Mouse (Mus musculus): ENCODE data around the gene Nolc1. TPM values are rescaled to one million over a fixed set of nuclear protein-coding genes. Genes with fewer than 3 reads are reported as not detected.

Nolc1 gene
- polyA plus RNA-seq, 1 experiment from 2014 or later: 56.3 TPM

DNA sequence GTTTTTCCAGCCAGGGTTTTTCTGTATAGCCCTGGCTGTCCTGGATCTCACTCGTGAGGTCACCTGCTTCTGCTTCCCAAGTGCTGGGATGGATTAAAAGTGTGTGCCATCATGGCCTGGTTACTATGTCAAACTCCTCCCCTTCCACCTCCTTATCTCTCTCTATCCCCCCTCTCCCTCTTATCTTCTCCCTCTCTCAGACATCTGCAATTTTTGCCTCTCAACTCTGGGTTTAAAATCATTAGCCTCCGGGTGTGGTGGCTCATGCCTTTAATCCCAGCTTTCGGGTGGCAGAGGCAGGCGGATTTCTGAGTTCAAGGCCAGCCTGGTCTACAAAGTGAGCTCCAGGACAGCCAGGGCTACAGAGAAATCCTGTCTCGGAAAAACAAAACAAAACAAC lies 1.4 kb upstream of the Nolc1 start:
- no peak for ATAC-seq
- no peak overlapping the region for H3K4me2 ChIP-seq (ENCODE audit: low read length)
- H3K27ac ChIP-seq (ENCODE audit: low read depth, low read length): no peak overlapping the region
- H3K4me1 ChIP-seq (ENCODE audit: control insufficient read depth, insufficient read depth, low read depth, low read length): peaks cover 17% of the 10 kb centered on the region
- 91% methylated on average over 5 of the region's 5 CpGs for WGBS
- peaks cover 9% of the 10 kb centered on the region for H3K36me3 ChIP-seq (ENCODE audit: control insufficient read depth, insufficient read depth, low read length)
- H3K9ac ChIP-seq (ENCODE audit: low read depth, low read length): no peak overlapping the region
- H3K4me3 ChIP-seq (ENCODE audit: low read length): no peak overlapping the region
- no peaks in the 10 kb centered on the region for H3K9me3 ChIP-seq (ENCODE audit: control insufficient read depth, low read length)
- no peaks in the 10 kb centered on the region for H3K27me3 ChIP-seq (replicated peaks; ENCODE audit: control insufficient read depth, insufficient read depth, low read length)

DNA sequence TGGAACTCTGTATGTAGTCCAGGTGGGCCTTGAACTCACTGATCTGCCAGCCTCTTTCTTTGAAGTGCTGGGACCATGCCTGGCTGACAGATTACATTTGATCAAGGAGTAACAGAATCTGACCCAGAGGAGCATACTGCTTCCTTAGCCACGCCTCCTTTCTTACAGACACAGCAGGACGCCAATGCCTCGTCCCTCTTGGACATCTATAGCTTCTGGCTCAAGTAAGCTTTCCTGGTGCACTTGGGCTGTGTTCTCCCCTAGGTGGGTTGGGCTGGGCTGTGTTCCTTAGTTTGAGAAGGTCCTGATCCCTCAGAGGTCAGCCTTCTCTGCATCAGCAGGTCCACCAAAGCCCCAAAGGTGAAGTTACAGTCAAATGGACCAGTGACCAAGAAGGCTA lies 2.9 kb downstream of the Nolc1 start:
- Histone ChIP-seq H3K4me3 (ENCODE audit: low read length) (no peak overlapping the region), H3K9me3 (ENCODE audit: control insufficient read depth, low read length) (no peaks in the 10 kb centered on the region), H3K27me3 (replicated peaks; ENCODE audit: control insufficient read depth, insufficient read depth, low read length) (no peaks in the 10 kb centered on the region), H3K27ac (ENCODE audit: low read depth, low read length) (no peak overlapping the region), H3K4me1 (ENCODE audit: control insufficient read depth, insufficient read depth, low read depth, low read length) (peaks cover 17% of the 10 kb centered on the region), H3K36me3 (ENCODE audit: control insufficient read depth, insufficient read depth, low read length) (peaks cover 31% of the 10 kb centered on the region), H3K4me2 (ENCODE audit: low read length) (no peak overlapping the region), H3K9ac (ENCODE audit: low read depth, low read length) (no peak overlapping the region)
- no peak for ATAC-seq
- WGBS: 66% methylated on average over 3 of the region's 3 CpGs

DNA sequence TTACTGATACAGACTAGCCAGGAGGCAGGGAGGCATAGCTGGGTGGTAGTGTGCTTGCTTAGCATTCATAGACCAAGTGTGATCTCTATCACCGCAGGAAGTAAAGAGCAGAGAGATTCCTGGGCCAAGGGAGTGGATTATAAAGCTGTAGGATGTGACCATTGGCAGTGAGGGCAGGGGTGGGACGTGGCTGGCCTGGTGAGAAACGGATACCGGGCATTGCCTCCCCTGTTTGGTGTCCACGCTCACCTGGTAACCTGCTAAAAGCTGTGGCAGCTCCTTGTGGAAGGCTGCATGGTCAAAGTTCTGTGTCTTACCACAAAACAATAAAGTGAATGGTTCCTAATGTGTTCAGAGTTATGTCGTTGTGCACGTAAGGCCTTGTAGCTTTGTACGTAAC lies 9.5 kb downstream of the Nolc1 start:
- no peak overlapping the region for H3K4me3 ChIP-seq (ENCODE audit: low read length)
- no peak overlapping the region for H3K9ac ChIP-seq (ENCODE audit: low read depth, low read length)
- peaks cover 43% of the 10 kb centered on the region for H3K36me3 ChIP-seq (ENCODE audit: control insufficient read depth, insufficient read depth, low read length)
- no peak overlapping the region for H3K4me2 ChIP-seq (ENCODE audit: low read length)
- H3K27me3 ChIP-seq (replicated peaks; ENCODE audit: control insufficient read depth, insufficient read depth, low read length): no peaks in the 10 kb centered on the region
- 97% methylated on average over 8 of the region's 8 CpGs for WGBS
- no peak overlapping the region for H3K27ac ChIP-seq (ENCODE audit: low read depth, low read length)
- ATAC-seq: no peak
- no peaks in the 10 kb centered on the region for H3K4me1 ChIP-seq (ENCODE audit: control insufficient read depth, insufficient read depth, low read depth, low read length)
- H3K9me3 ChIP-seq (ENCODE audit: control insufficient read depth, low read length): no peaks in the 10 kb centered on the region

DNA sequence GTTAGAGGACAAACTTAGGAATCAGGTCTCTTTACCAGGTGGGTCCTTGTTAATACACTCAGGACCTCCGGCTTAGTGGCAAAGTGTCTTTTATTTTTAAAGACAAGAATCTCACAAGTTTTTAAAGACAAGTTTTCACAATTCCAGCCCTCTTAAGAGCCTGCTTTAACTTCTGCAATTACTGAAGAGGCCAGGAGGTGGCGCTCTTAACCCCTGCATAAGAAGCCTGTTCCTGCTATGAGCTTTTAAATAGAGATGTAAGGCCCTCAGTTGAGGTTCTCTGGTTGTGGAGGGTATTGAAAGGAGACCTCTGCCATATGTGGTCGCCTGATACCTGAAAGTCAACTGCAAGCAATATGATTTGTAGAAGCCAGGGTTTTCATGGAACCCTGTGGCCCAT lies 10.7 kb downstream of the Nolc1 start:
- Histone ChIP-seq H3K27ac (ENCODE audit: low read depth, low read length) (no peak overlapping the region), H3K4me1 (ENCODE audit: control insufficient read depth, insufficient read depth, low read depth, low read length) (no peaks in the 10 kb centered on the region), H3K4me3 (ENCODE audit: low read length) (no peak overlapping the region), H3K9ac (ENCODE audit: low read depth, low read length) (no peak overlapping the region), H3K27me3 (replicated peaks; ENCODE audit: control insufficient read depth, insufficient read depth, low read length) (no peaks in the 10 kb centered on the region), H3K9me3 (ENCODE audit: control insufficient read depth, low read length) (no peaks in the 10 kb centered on the region), H3K36me3 (ENCODE audit: control insufficient read depth, insufficient read depth, low read length) (peaks cover 36% of the 10 kb centered on the region), H3K4me2 (ENCODE audit: low read length) (no peak overlapping the region)
- WGBS: 50% methylated on average over 3 of the region's 3 CpGs
- no peak for ATAC-seq

DNA sequence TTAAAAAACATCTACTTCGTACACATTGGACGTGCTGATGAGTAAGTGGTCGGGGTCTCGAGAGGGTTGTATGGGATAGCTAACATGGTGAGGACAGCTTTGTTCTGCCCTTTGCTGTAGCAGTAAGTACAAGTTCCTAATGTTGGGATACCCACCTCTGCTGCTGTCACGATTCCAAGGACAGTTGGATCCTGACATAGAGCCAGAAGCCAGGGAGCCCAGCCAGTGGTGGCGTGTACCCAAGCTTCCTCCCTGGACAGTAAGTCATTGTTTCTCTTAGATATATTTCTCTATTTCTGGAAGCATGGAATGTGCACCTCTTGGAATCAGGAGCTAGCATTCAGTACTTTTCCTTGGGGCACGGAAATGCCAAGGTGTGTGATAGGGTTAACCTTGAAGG lies 12.2 kb downstream of the Nolc1 start:
- Histone ChIP-seq H3K9me3 (ENCODE audit: control insufficient read depth, low read length) (no peaks in the 10 kb centered on the region), H3K36me3 (ENCODE audit: control insufficient read depth, insufficient read depth, low read length) (peaks cover 23% of the 10 kb centered on the region), H3K27ac (ENCODE audit: low read depth, low read length) (no peak overlapping the region), H3K4me1 (ENCODE audit: control insufficient read depth, insufficient read depth, low read depth, low read length) (no peaks in the 10 kb centered on the region), H3K4me3 (ENCODE audit: low read length) (no peak overlapping the region), H3K27me3 (replicated peaks; ENCODE audit: control insufficient read depth, insufficient read depth, low read length) (no peaks in the 10 kb centered on the region), H3K9ac (ENCODE audit: low read depth, low read length) (no peak overlapping the region), H3K4me2 (ENCODE audit: low read length) (no peak overlapping the region)
- ATAC-seq: no peak
- WGBS: 73% methylated on average over 7 of the region's 7 CpGs

DNA sequence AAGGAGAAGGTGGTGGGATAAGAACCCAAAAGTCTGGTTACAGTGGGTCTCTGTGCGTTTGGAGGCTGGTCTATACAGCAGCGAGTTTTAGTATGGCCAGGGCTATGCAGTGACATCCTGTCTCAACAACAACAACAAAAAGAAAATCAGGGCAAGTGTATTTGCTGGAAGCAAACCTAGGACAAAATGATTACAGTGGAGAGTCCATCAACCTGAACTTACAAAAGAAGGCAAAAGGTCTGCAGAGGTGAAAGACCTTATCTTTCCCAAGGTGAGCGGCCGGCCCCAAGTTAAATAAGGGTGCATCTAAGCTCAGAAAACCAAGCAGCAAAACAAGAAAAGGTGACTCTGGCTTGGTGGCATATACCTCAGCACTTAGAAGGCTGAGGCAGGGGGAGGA lies 16.0 kb downstream of the Nolc1 start:
- no peaks in the 10 kb centered on the region for H3K27me3 ChIP-seq (replicated peaks; ENCODE audit: control insufficient read depth, insufficient read depth, low read length)
- H3K9ac ChIP-seq (ENCODE audit: low read depth, low read length): no peak overlapping the region
- H3K27ac ChIP-seq (ENCODE audit: low read depth, low read length): no peak overlapping the region
- no peak for ATAC-seq
- no peak overlapping the region for H3K4me3 ChIP-seq (ENCODE audit: low read length)
- no peak overlapping the region for H3K4me2 ChIP-seq (ENCODE audit: low read length)
- H3K9me3 ChIP-seq (ENCODE audit: control insufficient read depth, low read length): no peaks in the 10 kb centered on the region
- H3K4me1 ChIP-seq (ENCODE audit: control insufficient read depth, insufficient read depth, low read depth, low read length): no peaks in the 10 kb centered on the region
- 93% methylated on average over 4 of the region's 4 CpGs for WGBS
- H3K36me3 ChIP-seq (ENCODE audit: control insufficient read depth, insufficient read depth, low read length): no peaks in the 10 kb centered on the region

DNA sequence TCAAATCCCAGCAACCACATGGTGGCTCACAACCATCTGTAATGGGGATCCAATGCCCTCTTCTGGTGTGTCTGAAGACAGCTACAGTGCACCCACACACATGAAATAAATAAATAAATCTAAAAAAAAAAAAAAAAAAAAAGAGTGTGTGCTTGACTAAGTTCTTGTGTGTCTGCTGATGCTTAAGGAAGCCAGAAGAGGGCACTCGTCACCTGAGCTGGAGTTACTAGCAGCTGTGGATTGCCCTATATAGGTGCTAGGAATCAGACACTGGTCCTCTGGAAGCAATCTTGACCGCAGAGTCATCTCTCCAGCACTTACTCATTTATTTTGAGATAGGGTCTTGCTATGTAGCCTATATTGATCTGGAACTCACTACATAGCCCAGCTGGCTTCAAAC lies 18.5 kb downstream of the Nolc1 start:
- no peaks in the 10 kb centered on the region for H3K27me3 ChIP-seq (replicated peaks; ENCODE audit: control insufficient read depth, insufficient read depth, low read length)
- H3K4me3 ChIP-seq (ENCODE audit: low read length): no peak overlapping the region
- H3K27ac ChIP-seq (ENCODE audit: low read depth, low read length): no peak overlapping the region
- H3K9ac ChIP-seq (ENCODE audit: low read depth, low read length): no peak overlapping the region
- no peak overlapping the region for H3K4me2 ChIP-seq (ENCODE audit: low read length)
- no peaks in the 10 kb centered on the region for H3K36me3 ChIP-seq (ENCODE audit: control insufficient read depth, insufficient read depth, low read length)
- no peaks in the 10 kb centered on the region for H3K4me1 ChIP-seq (ENCODE audit: control insufficient read depth, insufficient read depth, low read depth, low read length)
- H3K9me3 ChIP-seq (ENCODE audit: control insufficient read depth, low read length): no peaks in the 10 kb centered on the region
- 88% methylated on average over 2 of the region's 2 CpGs for WGBS
- ATAC-seq: no peak

DNA sequence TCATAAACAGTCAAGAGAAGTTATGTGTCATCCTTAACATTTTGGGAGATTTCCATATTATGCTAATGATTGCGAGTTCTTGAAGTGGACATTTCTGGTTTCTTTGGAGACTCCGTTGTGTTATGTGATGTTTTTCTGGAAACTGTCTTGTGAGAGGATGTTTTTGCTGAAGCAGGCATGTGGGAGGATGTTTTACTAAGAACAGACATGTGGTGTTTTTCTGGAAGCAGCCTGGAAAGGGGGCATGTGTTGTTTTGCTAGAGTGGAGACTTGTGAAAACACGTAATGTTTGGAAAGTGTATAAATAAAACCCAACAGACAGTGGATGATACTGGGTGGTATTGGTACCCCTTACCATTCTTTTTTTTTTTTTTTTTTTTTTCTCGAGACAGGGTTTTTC lies 19.6 kb downstream of the Nolc1 start:
- Histone ChIP-seq H3K4me1 (ENCODE audit: control insufficient read depth, insufficient read depth, low read depth, low read length) (no peaks in the 10 kb centered on the region), H3K4me3 (ENCODE audit: low read length) (no peak overlapping the region), H3K27ac (ENCODE audit: low read depth, low read length) (no peak overlapping the region), H3K36me3 (ENCODE audit: control insufficient read depth, insufficient read depth, low read length) (no peaks in the 10 kb centered on the region), H3K4me2 (ENCODE audit: low read length) (no peak overlapping the region), H3K27me3 (replicated peaks; ENCODE audit: control insufficient read depth, insufficient read depth, low read length) (no peaks in the 10 kb centered on the region), H3K9ac (ENCODE audit: low read depth, low read length) (no peak overlapping the region), H3K9me3 (ENCODE audit: control insufficient read depth, low read length) (no peaks in the 10 kb centered on the region)
- 86% methylated on average over 4 of the region's 4 CpGs for whole genome bisulfite sequencing
- no peak for ATAC-seq

DNA sequence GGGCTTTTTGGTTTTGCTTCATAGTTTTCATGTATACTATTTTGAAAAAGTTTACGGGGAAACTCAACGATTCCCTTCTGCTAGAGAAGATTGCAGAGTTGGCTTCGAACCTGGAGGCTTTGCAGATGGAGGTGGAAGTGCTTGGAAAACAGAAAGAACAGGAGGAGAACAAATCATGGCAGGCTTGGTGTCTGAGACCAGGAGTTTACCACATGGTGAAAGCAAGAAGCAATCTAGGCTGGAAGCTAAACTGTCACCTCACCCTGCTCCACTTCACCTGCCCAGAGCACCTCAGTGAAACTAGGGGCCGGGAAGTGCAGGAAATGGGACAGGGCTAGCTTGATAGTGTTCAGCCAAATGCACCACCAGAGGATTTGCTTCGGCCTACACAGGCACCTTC lies 20.7 kb downstream of the Nolc1 start:
- no peak overlapping the region for H3K4me2 ChIP-seq (ENCODE audit: low read length)
- H3K27me3 ChIP-seq (replicated peaks; ENCODE audit: control insufficient read depth, insufficient read depth, low read length): no peaks in the 10 kb centered on the region
- WGBS: 96% methylated on average over 5 of the region's 5 CpGs
- ATAC-seq: no peak
- H3K9me3 ChIP-seq (ENCODE audit: control insufficient read depth, low read length): no peaks in the 10 kb centered on the region
- no peaks in the 10 kb centered on the region for H3K36me3 ChIP-seq (ENCODE audit: control insufficient read depth, insufficient read depth, low read length)
- H3K27ac ChIP-seq (ENCODE audit: low read depth, low read length): no peak overlapping the region
- H3K4me1 ChIP-seq (ENCODE audit: control insufficient read depth, insufficient read depth, low read depth, low read length): no peaks in the 10 kb centered on the region
- H3K4me3 ChIP-seq (ENCODE audit: low read length): no peak overlapping the region
- H3K9ac ChIP-seq (ENCODE audit: low read depth, low read length): no peak overlapping the region

DNA sequence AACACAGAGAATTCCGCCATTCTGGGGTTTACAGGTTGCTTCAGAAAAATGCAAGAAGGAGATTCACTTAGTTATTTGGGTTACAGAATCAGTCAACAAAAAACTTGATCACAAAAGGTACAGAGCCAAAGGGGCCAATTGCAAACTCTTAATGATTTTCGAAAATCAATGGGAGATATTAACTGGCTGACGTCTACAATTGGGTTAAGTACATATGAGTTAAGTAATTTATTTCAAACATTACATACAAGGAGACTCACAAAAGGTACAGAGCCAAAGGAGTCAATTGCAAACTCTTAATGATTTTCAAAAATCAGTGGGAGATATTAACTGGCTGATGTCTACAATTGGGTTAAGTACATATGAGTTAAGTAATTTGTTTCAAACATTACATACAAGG lies 23.9 kb downstream of the Nolc1 start:
- H3K36me3 ChIP-seq (ENCODE audit: control insufficient read depth, insufficient read depth, low read length): no peaks in the 10 kb centered on the region
- WGBS: 91% methylated on average over 3 of the region's 3 CpGs

More for the DNA sequence above, 23.9 kb downstream of the Nolc1 start:
- H3K4me3 ChIP-seq (ENCODE audit: low read length): no peak overlapping the region
- H3K9ac ChIP-seq (ENCODE audit: low read depth, low read length): no peak overlapping the region
- no peak overlapping the region for H3K27ac ChIP-seq (ENCODE audit: low read depth, low read length)
- no peak for ATAC-seq
- H3K4me2 ChIP-seq (ENCODE audit: low read length): no peak overlapping the region
- no peaks in the 10 kb centered on the region for H3K27me3 ChIP-seq (replicated peaks; ENCODE audit: control insufficient read depth, insufficient read depth, low read length)
- no peaks in the 10 kb centered on the region for H3K4me1 ChIP-seq (ENCODE audit: control insufficient read depth, insufficient read depth, low read depth, low read length)
- H3K9me3 ChIP-seq (ENCODE audit: control insufficient read depth, low read length): no peaks in the 10 kb centered on the region
